Mouse (Mus musculus) myocyte (in vitro differentiated cells): ENCODE measurements around the gene Dnajb4. TPM values are rescaled to one million over a fixed set of nuclear protein-coding genes. Genes with fewer than 3 reads are reported as not detected.

ENCODE experiments used
- H3K27me3 ChIP-seq: one replicate; pipeline ENCODE4 v1.6.1; 2011; ENCODE audit not compliant: control insufficient read depth, insufficient read depth, insufficient read length
- H3K36me3 ChIP-seq: one replicate; pipeline ENCODE4 v1.6.1; 2011; ENCODE audit not compliant: control insufficient read depth, insufficient read depth
- H3K4me2 ChIP-seq: one replicate; pipeline ENCODE4 v1.6.1; 2011; ENCODE audit warnings: low read depth, control low read depth
- H3K4me3 ChIP-seq: one replicate; pipeline ENCODE4 v1.5.1; 2011; ENCODE audit warnings: mild to moderate bottlenecking, control low read depth, moderate library complexity
- H3K79me2 ChIP-seq: one replicate; pipeline ENCODE4 v1.6.1; 2011; ENCODE audit not compliant: control insufficient read depth, insufficient read depth
- H3ac ChIP-seq: one replicate; pipeline ENCODE4 v1.6.1; 2011; ENCODE audit not compliant: control insufficient read depth, insufficient read length
- CEBPB ChIP-seq: IDR thresholded peaks from 2 replicates; pipeline ENCODE4 v1.6.1; 2011; ENCODE audit warnings: mild to moderate bottlenecking, moderate library complexity; ENCODE audit not compliant: poor library complexity, insufficient read depth, severe bottlenecking
- E2F4 ChIP-seq: IDR thresholded peaks from one replicate; pipeline ENCODE4 v1.6.1; 2011; ENCODE audit warnings: mild to moderate bottlenecking, control low read depth, moderate library complexity; ENCODE audit not compliant: insufficient read depth
- MAX ChIP-seq: IDR thresholded peaks from one replicate; pipeline ENCODE4 v1.6.1; 2011; ENCODE audit warnings: low read depth, mild to moderate bottlenecking, control low read depth
- MYOD1 ChIP-seq, 3 experiments: IDR thresholded peaks; one replicate each; pipeline ENCODE4 v1.6.1; 2011; ENCODE audit warnings: control low read depth in 2 of 3, low read depth in 2 of 3, mild to moderate bottlenecking in 2 of 3, moderate library complexity in 1 of 3; ENCODE audit not compliant: insufficient read length in 2 of 3, control insufficient read depth in 1 of 3
- MYOG ChIP-seq, 3 experiments: IDR thresholded peaks; one replicate each; pipeline ENCODE4 v1.6.1; 2011; ENCODE audit warnings: control low read depth in 2 of 3, low read depth in 2 of 3, mild to moderate bottlenecking in 2 of 3; ENCODE audit not compliant: insufficient read length in 2 of 3, control insufficient read depth in 1 of 3, insufficient read depth in 1 of 3
- POLR2A ChIP-seq: IDR thresholded peaks from one replicate; pipeline ENCODE4 v1.6.1; 2011; ENCODE audit warnings: low read depth, mild to moderate bottlenecking, control low read depth, moderate library complexity; ENCODE audit not compliant: insufficient read length
- POLR2AphosphoS2 ChIP-seq: IDR thresholded peaks from one replicate; pipeline ENCODE4 v1.6.1; 2011; ENCODE audit warnings: low read depth, control low read depth; ENCODE audit not compliant: insufficient read length
- REST ChIP-seq: IDR thresholded peaks from one replicate; pipeline ENCODE4 v1.6.1; 2011; ENCODE audit warnings: mild to moderate bottlenecking, control low read depth, moderate library complexity; ENCODE audit not compliant: insufficient read depth, insufficient read length
- SRF ChIP-seq: IDR thresholded peaks from one replicate; pipeline ENCODE4 v1.6.1; 2011; ENCODE audit warnings: low read depth; ENCODE audit not compliant: control insufficient read depth, insufficient read length
- TCF12 ChIP-seq: IDR thresholded peaks from one replicate; pipeline ENCODE4 v1.6.1; 2011; ENCODE audit warnings: mild to moderate bottlenecking, control low read depth; ENCODE audit not compliant: poor library complexity, insufficient read depth, severe bottlenecking
- TCF3 ChIP-seq: IDR thresholded peaks from one replicate; pipeline ENCODE4 v1.6.1; 2011; ENCODE audit warnings: low read depth, control low read depth; ENCODE audit not compliant: insufficient read length
- USF1 ChIP-seq: IDR thresholded peaks from one replicate; pipeline ENCODE4 v1.6.1; 2011; ENCODE audit warnings: low read depth, mild to moderate bottlenecking, control low read depth, moderate library complexity
- polyA plus RNA-seq: library from polyadenylated mRNA; unstranded; fragments of >200 nt; fragmentation: generic; extraction: Trizol; gene quantifications from one replicate; pipeline ENCODE4 v1.2.1, GENCODE M21; 2012; ENCODE audit warnings: missing spikeins

Gene Dnajb4
- polyA plus RNA-seq, 1 experiment: 8.1 TPM

DNA sequence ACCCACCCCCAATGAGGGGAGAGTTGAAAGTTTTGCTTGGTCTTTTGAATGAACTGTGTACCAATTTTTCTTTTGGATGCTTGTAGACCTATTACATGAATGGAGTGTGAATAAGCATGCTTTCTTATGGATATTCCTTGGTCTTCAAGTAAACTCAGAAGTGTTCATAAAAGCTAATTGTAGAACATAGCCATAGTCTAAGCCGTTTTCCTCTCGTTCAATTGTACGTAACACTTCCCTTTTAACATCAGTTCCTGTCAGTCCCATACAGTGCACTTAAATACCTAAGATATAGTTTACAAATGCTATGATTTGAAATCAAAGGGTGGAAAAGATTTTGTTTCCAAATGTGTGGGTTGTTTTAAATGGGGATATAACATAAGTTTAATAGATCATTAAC, 3.3 kb upstream of the Dnajb4 start:
- peak overlapping the region; percentile 86 for H3K4me2 ChIP-seq
- H3K4me3 ChIP-seq: no peak overlapping the region
- TF ChIP-seq REST (no peak), SRF (no peak), E2F4 (no peak), POLR2AphosphoS2 (no peak), CEBPB (no peak), MAX (no peak), USF1 (no peak), TCF12 (no peak), MYOG (IDR thresholded peaks at IDR 0.05; ENCODE audit: control insufficient read depth in 1 of 3, insufficient read depth in 1 of 3, insufficient read length in 2 of 3, low read depth in 2 of 3) (no peak), POLR2A (no peak), MYOD1 (IDR thresholded peaks at IDR 0.05; ENCODE audit: control insufficient read depth in 1 of 3, insufficient read length in 2 of 3, low read depth in 2 of 3) (no peak), TCF3 (no peak)
- H3K36me3 ChIP-seq: peaks cover 31% of the 10 kb centered on the region
- H3K79me2 ChIP-seq: peaks cover 88% of the 10 kb centered on the region
- H3K27me3 ChIP-seq: no peaks in the 10 kb centered on the region
- H3ac ChIP-seq: no peak overlapping the region

DNA sequence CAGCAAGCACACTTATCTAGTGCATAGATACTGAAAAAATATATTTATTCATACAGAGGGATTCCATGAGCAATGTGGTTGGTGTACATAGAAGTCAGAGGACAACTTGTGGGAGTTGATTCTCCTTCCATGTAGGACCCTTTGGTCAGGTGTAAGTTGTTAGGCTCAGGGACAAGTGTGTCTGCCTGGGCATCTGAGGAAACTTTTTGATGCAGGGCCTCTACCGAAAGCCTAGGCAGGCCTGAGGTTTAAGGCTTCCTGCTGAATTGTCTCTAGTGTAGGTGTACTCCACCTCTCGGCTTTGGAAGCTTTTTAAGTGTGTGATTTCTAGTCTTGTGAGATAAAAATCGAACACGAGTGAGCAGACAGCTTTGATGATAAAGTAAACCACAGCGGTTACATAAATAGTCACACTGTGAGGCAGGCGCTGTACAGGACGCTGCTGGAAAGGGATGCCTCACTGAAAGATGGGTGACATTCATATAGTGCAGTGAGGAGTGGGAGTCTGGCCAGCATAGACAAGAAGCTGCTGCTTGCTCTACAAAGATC, 1.7 kb upstream of the Dnajb4 start:
- Histone ChIP-seq H3ac (no peak overlapping the region), H3K4me2 (peak overlapping the region; percentile 86), H3K4me3 (peak overlapping the region; percentile 64), H3K27me3 (no peaks in the 10 kb centered on the region), H3K36me3 (peaks cover 15% of the 10 kb centered on the region), H3K79me2 (peaks cover 77% of the 10 kb centered on the region)
- TF ChIP-seq REST (no peak), TCF3 (no peak), POLR2A (no peak), POLR2AphosphoS2 (no peak), SRF (no peak), MAX (no peak), TCF12 (no peak)

DNA sequence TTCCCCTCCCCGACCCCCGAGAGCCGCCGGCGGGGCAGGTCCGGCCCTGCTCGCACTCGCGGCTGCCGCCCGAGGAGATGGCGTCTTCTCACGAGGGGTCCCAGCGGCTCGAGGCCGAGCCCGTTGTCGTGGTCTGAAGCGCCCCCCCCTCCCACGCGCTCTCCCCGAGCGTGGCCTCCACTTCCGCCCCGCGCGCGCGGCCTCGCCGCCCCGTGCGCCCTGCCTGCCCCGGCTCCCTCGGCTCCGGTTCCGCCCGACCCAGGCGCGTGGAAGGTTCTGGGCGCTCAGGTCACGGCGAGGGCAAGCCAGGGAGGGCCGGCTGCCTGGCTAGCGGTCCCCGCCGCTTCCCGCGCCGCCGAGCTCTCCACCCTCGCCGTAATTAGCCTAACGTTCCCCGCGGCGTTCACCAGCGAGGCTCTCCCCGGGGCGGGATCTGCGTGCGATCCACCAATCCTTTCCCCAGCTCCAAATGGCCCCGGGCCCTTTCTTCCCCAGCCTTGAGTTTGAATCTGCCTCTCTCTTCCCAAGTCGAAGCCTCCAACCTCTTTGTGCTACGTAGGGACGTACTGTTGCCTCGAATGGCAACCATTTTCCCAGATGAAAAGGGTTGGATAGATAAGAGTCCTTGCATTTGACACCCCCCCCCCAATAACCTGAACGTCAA, 758 bp upstream of the Dnajb4 start:
- TF ChIP-seq MAX: no peak
- no peak for TF ChIP-seq TCF12
- peak in 1 of 3 experiments; percentile 3 for TF ChIP-seq MYOD1 (IDR thresholded peaks at IDR 0.05; ENCODE audit: control insufficient read depth in 1 of 3, insufficient read length in 2 of 3, low read depth in 2 of 3)
- peak; percentile 35 for TF ChIP-seq POLR2A
- no peak for TF ChIP-seq REST
- peak; percentile 46 for TF ChIP-seq POLR2AphosphoS2
- TF ChIP-seq MYOG (IDR thresholded peaks at IDR 0.05; ENCODE audit: control insufficient read depth in 1 of 3, insufficient read depth in 1 of 3, insufficient read length in 2 of 3, low read depth in 2 of 3): peak in 1 of 3 experiments; percentile 3
- Histone ChIP-seq H3K36me3 (peaks cover 9% of the 10 kb centered on the region), H3ac (peak overlapping the region; percentile 97), H3K27me3 (no peaks in the 10 kb centered on the region), H3K79me2 (peaks cover 67% of the 10 kb centered on the region), H3K4me2 (peak overlapping the region; percentile 86), H3K4me3 (peak overlapping the region; percentile 64)

DNA sequence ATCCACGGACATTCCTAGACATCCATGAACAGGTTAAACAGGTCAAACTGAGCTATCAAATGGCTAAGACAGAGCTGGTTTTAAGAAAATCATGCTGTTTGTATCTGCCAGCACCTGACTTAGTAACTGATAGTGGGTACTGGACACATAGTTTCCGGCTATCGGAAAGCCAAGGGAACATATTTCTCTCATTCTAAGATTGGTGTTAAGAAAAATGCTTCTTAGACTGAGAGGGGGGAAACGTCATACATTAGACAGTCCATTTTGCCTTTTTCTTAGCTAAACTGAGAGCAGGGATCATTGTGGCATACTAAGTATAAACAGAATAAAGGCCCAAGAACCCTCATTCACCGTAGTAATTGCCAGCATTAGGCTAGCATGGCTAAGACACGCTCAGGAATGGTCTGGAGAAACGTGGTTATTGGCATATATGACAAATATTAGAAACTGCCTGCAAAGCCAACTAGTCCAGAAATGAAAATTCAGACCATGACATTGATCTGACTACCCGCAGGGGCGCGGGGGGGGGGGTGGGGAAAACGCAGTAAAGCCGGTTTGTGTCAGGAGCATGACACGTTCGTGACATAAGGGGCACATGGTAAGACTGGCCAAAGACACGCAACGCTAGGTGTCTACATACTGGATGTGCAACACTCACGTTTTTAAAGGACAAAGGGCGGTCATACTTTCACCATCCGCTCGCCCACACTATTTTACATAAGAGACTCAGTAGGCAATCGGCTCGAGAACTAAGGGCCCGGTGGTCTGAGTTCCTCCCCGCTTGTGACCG, 730 bp downstream of the Dnajb4 start:
- peaks cover 5% of the 10 kb centered on the region for H3K36me3 ChIP-seq
- H3K79me2 ChIP-seq: peaks cover 53% of the 10 kb centered on the region
- TF ChIP-seq USF1: peak; percentile 14
- peak; percentile 68 for TF ChIP-seq POLR2AphosphoS2
- no peak for TF ChIP-seq E2F4
- no peak; the same call in 1 of the 2 replicates for TF ChIP-seq CEBPB
- no peak for TF ChIP-seq REST
- H3K4me2 ChIP-seq: peak overlapping the region; percentile 74
- peak overlapping the region; percentile 64 for H3K4me3 ChIP-seq
- peak overlapping the region; percentile 97 for H3ac ChIP-seq
- no peaks in the 10 kb centered on the region for H3K27me3 ChIP-seq
